9 mouse cellular contexts compared by ENCODE assay signal in the genomic region with DNA sequence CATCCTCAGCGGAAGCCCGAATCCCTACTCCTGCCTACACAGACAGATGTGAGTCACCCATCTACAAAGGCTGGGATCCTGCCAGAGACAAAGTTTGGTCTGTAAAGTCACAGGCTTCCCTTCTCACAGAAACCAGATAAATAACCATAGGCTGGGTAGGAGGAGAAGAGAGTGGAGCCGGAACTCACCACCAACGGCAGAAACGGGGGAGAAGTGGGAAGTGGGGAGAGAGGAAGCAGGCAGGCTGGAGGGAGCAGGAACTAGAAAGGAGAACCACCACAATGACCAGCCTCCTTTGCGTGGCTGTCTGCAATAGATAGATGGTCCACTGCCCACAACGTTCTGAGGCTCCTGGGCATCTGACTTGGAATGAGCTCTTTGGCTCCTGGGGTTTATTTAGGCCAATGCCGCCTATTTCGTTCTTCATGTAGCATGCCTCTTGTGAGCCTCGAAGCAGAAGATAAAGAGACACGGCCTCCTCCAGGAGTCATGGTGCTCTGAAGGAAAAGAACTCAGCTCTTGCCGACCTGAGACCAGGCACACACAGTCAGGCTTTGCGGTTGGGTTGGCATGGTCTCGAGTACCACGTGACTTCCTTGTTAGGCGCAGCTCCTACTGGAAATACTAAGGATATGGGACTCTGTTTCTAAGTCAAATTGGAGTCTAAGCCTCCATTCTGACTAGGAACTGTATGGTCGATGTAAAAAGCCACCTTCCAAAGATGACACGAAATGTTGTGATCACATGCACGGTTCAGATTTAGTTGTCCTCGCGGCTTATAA. TPM values are rescaled to one million over a fixed set of nuclear protein-coding genes. Genes with fewer than 3 reads are reported as not detected.
DNase-seq lines count a peak whose midpoint lies in the region; ATAC-seq and TF ChIP-seq lines count a peak whose summit lies in the region.
"Had no signal": no experiment of that assay in that cellular context is flagged by ENCODE, and none has a peak within 500 bp of the region (broad histone marks: within the 10 kb centered on the region; RNA-seq: fewer than 3 reads in every experiment).

No protein-coding gene starts in this region.

- no peak for TF ChIP-seq CTCF in hindbrain, postnatal 0 days (IDR thresholded peaks at IDR 0.05; ENCODE audit: low read depth)

- H3K9ac ChIP-seq in hindbrain, postnatal 0 days (replicated peaks; ENCODE audit: low read length), result no peak overlapping the region
- H3K9ac ChIP-seq: embryonic facial prominence, embryonic 12.5 days; heart, embryonic 15.5 days had no signal

- H3K4me2 ChIP-seq in hindbrain, postnatal 0 days (ENCODE audit: low read depth, low read length), result no peak overlapping the region
- H3K4me2 ChIP-seq: embryonic facial prominence, embryonic 12.5 days; heart, embryonic 15.5 days had no signal

- ATAC-seq in granulocyte monocyte progenitor cell, adult 5-6 weeks (replicated peaks; ENCODE audit: poor library complexity, severe bottlenecking), result peak; percentile 93
- ATAC-seq in neutrophil, adult 5-6 weeks (ENCODE audit: extremely low read depth, insufficient number of reproducible peaks, low FRiP score, poor library complexity, severe bottlenecking), result peak; percentile 81
- ATAC-seq in hindbrain, postnatal 0 days, result no peak

- H3K4me1 ChIP-seq in hindbrain, postnatal 0 days (ENCODE audit: insufficient read depth, low read length), result no peaks in the 10 kb centered on the region
- H3K4me1 ChIP-seq: embryonic facial prominence, embryonic 12.5 days; heart, embryonic 15.5 days had no signal

- H3K27ac ChIP-seq in hindbrain, postnatal 0 days, result no peak overlapping the region
- H3K27ac ChIP-seq: embryonic facial prominence, embryonic 12.5 days; heart, embryonic 15.5 days had no signal

- peak; percentile 65 for DNase-seq in left cerebral cortex, adult 11 months (ENCODE audit: low spot score)
- DNase-seq in left cerebral cortex, postnatal 10 days (ENCODE audit: extremely low spot score in 1 of 2, low spot score in 2 of 2), result no peak
- peak; percentile 78 to 92 for DNase-seq in adrenal gland, adult (ENCODE audit: inconsistent age in 2 of 2, low spot score in 1 of 2)
- DNase-seq in spleen, adult 12 weeks (ENCODE audit: low spot score), result no peak
- DNase-seq in hindbrain, postnatal 0 days (ENCODE audit: low spot score), result no peak

- intact Hi-C loops in left cerebral cortex, postnatal 10 days (cut with DNase I), result no loop called here

- 85% methylated on average over 21 of the region's 21 CpGs for WGBS in hindbrain, postnatal 0 days

- no peak overlapping the region for H3K4me3 ChIP-seq in hindbrain, postnatal 0 days (ENCODE audit: low read length)
- H3K4me3 ChIP-seq: embryonic facial prominence, embryonic 12.5 days; heart, embryonic 15.5 days had no signal

- no peaks in the 10 kb centered on the region for H3K27me3 ChIP-seq in hindbrain, postnatal 0 days (ENCODE audit: insufficient read depth, low read length)
- H3K27me3 ChIP-seq: embryonic facial prominence, embryonic 12.5 days; heart, embryonic 15.5 days had no signal

- H3K36me3 ChIP-seq in hindbrain, postnatal 0 days (ENCODE audit: insufficient read depth, low read length), result no peaks in the 10 kb centered on the region
- H3K36me3 ChIP-seq: embryonic facial prominence, embryonic 12.5 days; heart, embryonic 15.5 days had no signal

- H3K9me3 ChIP-seq in hindbrain, postnatal 0 days (ENCODE audit: low read length), result no peaks in the 10 kb centered on the region
- H3K9me3 ChIP-seq: embryonic facial prominence, embryonic 12.5 days; heart, embryonic 15.5 days had no signal

RNA-seq across cellular contexts. Expression of a gene that starts 23.0 kb away (rescaled TPM):
- 100 to 1,000 TPM; 196 to 202 TPM for total RNA-seq in left cerebral cortex, postnatal 10 days (2021)
- total RNA-seq in granulocyte monocyte progenitor cell, adult 5-6 weeks (2014; fragmentation: Nextera tagmentation), result 36.4 and 44.3 TPM in 2 replicates
- 52.5 and 56.6 TPM in 2 replicates for total RNA-seq in granulocyte monocyte progenitor cell, adult 5-6 weeks (2017)
- 14.2 and 15.8 TPM in 2 replicates for total RNA-seq in neutrophil, adult 5-6 weeks (2017)
- 125 and 137 TPM in 2 replicates for total RNA-seq in hindbrain, postnatal 0 days (2014; rRNA removed)
- polyA plus RNA-seq in hindbrain, postnatal 0 days (2015; fragmentation: Nextera tagmentation; extraction: Ambion mirVana), result 111 and 114 TPM in 2 replicates

RNA-seq across cellular contexts. Expression of a gene that starts 27.3 kb away (rescaled TPM):
- 10 to 100 TPM; 22.4 to 24.4 TPM for total RNA-seq in left cerebral cortex, postnatal 10 days (2021)
- total RNA-seq in granulocyte monocyte progenitor cell, adult 5-6 weeks (2014; fragmentation: Nextera tagmentation), result 1.1 and 1.5 TPM in 2 replicates
- total RNA-seq in granulocyte monocyte progenitor cell, adult 5-6 weeks (2017), result 0.36 and 4.4 TPM in 2 replicates
- total RNA-seq in neutrophil, adult 5-6 weeks (2017), result 0.12 and 0.47 TPM in 2 replicates
- 15.0 and 16.0 TPM in 2 replicates for total RNA-seq in hindbrain, postnatal 0 days (2014; rRNA removed)
- 29.4 and 29.5 TPM in 2 replicates for polyA plus RNA-seq in hindbrain, postnatal 0 days (2015; fragmentation: Nextera tagmentation; extraction: Ambion mirVana)

Comparison
In these comparisons a context has a peak if more than half of its experiments do, and no peak if none do; other contexts are left out.
1. DNase-seq: peak in left cerebral cortex, adult 11 months (single experiment) and adrenal gland, adult (2 of 2); none in left cerebral cortex, postnatal 10 days (0 of 2), spleen, adult 12 weeks (single experiment) and hindbrain, postnatal 0 days (single experiment).